Mouse (Mus musculus) CH12.LX (cell line): Measurements from ENCODE around the gene Ispd. TPM values are rescaled to one million over a fixed set of nuclear protein-coding genes. Genes with fewer than 3 reads are reported as not detected.

ENCODE experiments used
- DNase-seq: peaks from one replicate; pipeline ENCODE4 v3.0.0-alpha.2; 2013; ENCODE audit errors: extremely low read depth
- H3K27ac ChIP-seq: 2 replicates; pipeline ENCODE4 v1.5.1; 2012; ENCODE audit warnings: low read depth, mild to moderate bottlenecking, control low read depth, moderate library complexity; ENCODE audit not compliant: insufficient read depth
- H3K27me3 ChIP-seq: replicated peaks from 2 replicates; pipeline ENCODE3; 2012; ENCODE audit warnings: inconsistent platforms
- H3K36me3 ChIP-seq, 2 experiments: replicated peaks in 1 of 2; 2 replicates each; pipeline versions ENCODE3 to v1.6.1; 2012; ENCODE audit warnings: inconsistent platforms in 1 of 2, low read length in 1 of 2, mild to moderate bottlenecking in 1 of 2, mixed read lengths in 1 of 2, moderate library complexity in 1 of 2; ENCODE audit not compliant: control insufficient read depth in 1 of 2, insufficient read depth in 1 of 2
- H3K4me1 ChIP-seq, 2 experiments: 2 replicates each; pipeline ENCODE4 v1.6.1; 2012; ENCODE audit warnings: inconsistent platforms in 1 of 2, moderate library complexity in 1 of 2; ENCODE audit not compliant: insufficient read depth in 2 of 2, control insufficient read depth in 1 of 2
- H3K4me2 ChIP-seq: 2 replicates; pipeline ENCODE4 v1.6.1; 2012; ENCODE audit warnings: low read depth, mild to moderate bottlenecking, control low read depth; ENCODE audit not compliant: poor library complexity, insufficient read depth, severe bottlenecking
- H3K4me3 ChIP-seq, 3 experiments: fragments of 150-350 bp in 1 of 3; sonication (generic) in 1 of 3; replicated peaks in 1 of 3; 2 replicates each; pipeline versions ENCODE3 to v1.5.1; 2011 to 2012; ENCODE audit warnings: low read depth in 2 of 3, low read length in 2 of 3, mild to moderate bottlenecking in 2 of 3, moderate library complexity in 2 of 3, control low read depth in 1 of 3, improper control_type of control experiment in 1 of 3, inconsistent platforms in 1 of 3, mixed read lengths in 1 of 3; ENCODE audit not compliant: poor library complexity in 1 of 3
- H3K79me2 ChIP-seq: replicated peaks from 2 replicates; pipeline ENCODE4 v1.6.1; 2012; ENCODE audit warnings: mild to moderate bottlenecking, moderate library complexity; ENCODE audit not compliant: control insufficient read depth, poor library complexity, insufficient read depth, severe bottlenecking; ENCODE audit errors: extremely low read depth
- H3K9ac ChIP-seq: 2 replicates; pipeline ENCODE4 v1.6.1; 2012; ENCODE audit warnings: low read depth, mild to moderate bottlenecking, control low read depth, moderate library complexity; ENCODE audit not compliant: insufficient read depth
- H3K9me3 ChIP-seq: replicated peaks from 2 replicates; pipeline ENCODE3; 2012; ENCODE audit warnings: low read length, inconsistent platforms, mixed read lengths
- BHLHE40 ChIP-seq: IDR thresholded peaks from 2 replicates; pipeline ENCODE4 v1.6.1; 2011; ENCODE audit warnings: mild to moderate bottlenecking, low read depth, low read length, improper control_type of control experiment
- CHD1 ChIP-seq: IDR thresholded peaks from 2 replicates; pipeline ENCODE4 v1.6.1; 2012; ENCODE audit warnings: low read depth, low read length, improper control_type of control experiment, inconsistent platforms
- CHD2 ChIP-seq: IDR thresholded peaks from 2 replicates; pipeline ENCODE4 v1.6.1; 2011; ENCODE audit warnings: low read length, improper control_type of control experiment
- ELF1 ChIP-seq: IDR thresholded peaks from 2 replicates; pipeline ENCODE4 v1.6.1; 2014; ENCODE audit warnings: low read depth, mild to moderate bottlenecking, inconsistent platforms, low read length, improper control_type of control experiment
- HCFC1 ChIP-seq: IDR thresholded peaks from 2 replicates; pipeline ENCODE4 v1.6.1; 2012; ENCODE audit warnings: low read depth, mild to moderate bottlenecking, inconsistent platforms, low read length, improper control_type of control experiment
- IRF4 ChIP-seq: IDR thresholded peaks from 2 replicates; pipeline ENCODE4 v1.6.1; 2014; ENCODE audit warnings: low read depth, mild to moderate bottlenecking, inconsistent platforms, low read length, improper control_type of control experiment
- JUN ChIP-seq: IDR thresholded peaks from 2 replicates; pipeline ENCODE4 v1.6.1; 2011; ENCODE audit warnings: low read depth, mild to moderate bottlenecking, low read length, improper control_type of control experiment, moderate library complexity; ENCODE audit not compliant: insufficient read depth
- JUND ChIP-seq: conservative IDR thresholded peaks from 2 replicates; pipeline ENCODE4 v1.6.1; 2011; ENCODE audit warnings: low read depth, low read length, improper control_type of control experiment
- KAT2A ChIP-seq: IDR thresholded peaks from 2 replicates; pipeline ENCODE4 v1.6.1; 2012; ENCODE audit warnings: low read length, improper control_type of control experiment, inconsistent platforms; ENCODE audit not compliant: insufficient replicate concordance
- MAFK ChIP-seq: IDR thresholded peaks from 2 replicates; pipeline ENCODE4 v1.6.1; 2011; ENCODE audit warnings: low read length, improper control_type of control experiment; ENCODE audit not compliant: insufficient replicate concordance
- MAX ChIP-seq: IDR thresholded peaks from 2 replicates; pipeline ENCODE4 v1.6.1; 2011; ENCODE audit warnings: low read length, improper control_type of control experiment
- MEF2A ChIP-seq: IDR thresholded peaks from 2 replicates; pipeline ENCODE4 v1.6.1; 2014; ENCODE audit warnings: low read depth, mild to moderate bottlenecking, inconsistent platforms, low read length, improper control_type of control experiment, borderline replicate concordance
- MXI1 ChIP-seq: IDR thresholded peaks from 2 replicates; pipeline ENCODE4 v1.6.1; 2011; ENCODE audit warnings: mild to moderate bottlenecking, low read depth, low read length, improper control_type of control experiment
- MYC ChIP-seq: IDR thresholded peaks from 2 replicates; pipeline ENCODE4 v1.6.1; 2011; ENCODE audit warnings: low read depth, mild to moderate bottlenecking, improper control_type of control experiment, low read length
- NELFE ChIP-seq: IDR thresholded peaks from 2 replicates; pipeline ENCODE4 v1.6.1; 2011; ENCODE audit warnings: low read depth, low read length, improper control_type of control experiment
- NRF1 ChIP-seq: IDR thresholded peaks from 2 replicates; pipeline ENCODE4 v1.6.1; 2014; ENCODE audit warnings: low read depth, mild to moderate bottlenecking, inconsistent platforms, low read length, improper control_type of control experiment, moderate library complexity
- PAX5 ChIP-seq: IDR thresholded peaks from 2 replicates; pipeline ENCODE4 v1.6.1; 2012; ENCODE audit warnings: low read length, inconsistent platforms, mixed read lengths
- POLR2A ChIP-seq: IDR thresholded peaks from 2 replicates; pipeline ENCODE4 v1.6.1; 2011; ENCODE audit warnings: low read depth, mild to moderate bottlenecking, improper control_type of control experiment, low read length
- POLR2AphosphoS2 ChIP-seq: IDR thresholded peaks from 2 replicates; pipeline ENCODE4 v1.6.1; 2011; ENCODE audit warnings: low read depth, low read length, improper control_type of control experiment
- RAD21 ChIP-seq: IDR thresholded peaks from 2 replicates; pipeline ENCODE4 v1.6.1; 2011; ENCODE audit warnings: low read depth, mild to moderate bottlenecking, low read length, improper control_type of control experiment, moderate library complexity
- RCOR1 ChIP-seq: conservative IDR thresholded peaks from 2 replicates; pipeline ENCODE4 v1.6.1; 2012; ENCODE audit warnings: low read depth, mild to moderate bottlenecking, inconsistent platforms, low read length, improper control_type of control experiment
- SIN3A ChIP-seq: IDR thresholded peaks from 2 replicates; pipeline ENCODE4 v1.6.1; 2012; ENCODE audit warnings: low read length, improper control_type of control experiment, inconsistent platforms
- SMC3 ChIP-seq: IDR thresholded peaks from 2 replicates; pipeline ENCODE4 v1.6.1; 2011; ENCODE audit warnings: low read depth, low read length, improper control_type of control experiment
- TBP ChIP-seq: conservative IDR thresholded peaks from 2 replicates; pipeline ENCODE4 v1.6.1; 2011; ENCODE audit warnings: low read depth, low read length, improper control_type of control experiment
- TCF12 ChIP-seq: IDR thresholded peaks from 2 replicates; pipeline ENCODE4 v1.6.1; 2014; ENCODE audit warnings: low read depth, mild to moderate bottlenecking, inconsistent platforms, low read length, improper control_type of control experiment
- UBTF ChIP-seq: IDR thresholded peaks from 2 replicates; pipeline ENCODE4 v1.6.1; 2012; ENCODE audit warnings: low read depth, mild to moderate bottlenecking, inconsistent platforms, low read length, improper control_type of control experiment, moderate library complexity
- dilution Hi-C: fragments of 300-500 bp; cut with MboI; formaldehyde crosslinking; loops from 2 replicates; pipeline ENCODE4 v1.14.3; 2020; ENCODE audit warnings: low sequenced_read_pairs; ENCODE audit not compliant: extremely low pct_unique_long_range_greater_than_20kb, extremely low pct_ligation_motif_present
- in situ Hi-C: fragments of 300-500 bp; cut with MboI; formaldehyde crosslinking; loops from 3 replicates; pipeline ENCODE4 v1.14.3; 2019; ENCODE audit warnings: low sequenced_read_pairs, low pct_ligation_motif_present, low pct_unique_long_range_greater_than_20kb, mixed read lengths
- polyA plus RNA-seq: library from polyadenylated mRNA; unstranded; fragments of >175 nt; gene quantifications from 2 replicates; pipeline ENCODE4 v1.2.1, GENCODE M21; 2012; ENCODE audit warnings: low read depth; ENCODE audit not compliant: insufficient read length
- total RNA-seq, 2 experiments: library from RNA; depleted of rRNA; stranded (reverse); fragments of 300-350 nt in 1 of 2; fragments of >200 nt in 1 of 2; gene quantifications; 2 replicates each; pipeline ENCODE4 v1.2.3; 2012 to 2014

Gene Ispd
- 0.42 and 0.51 TPM in 2 replicates for total RNA-seq (2012; rRNA removed)
- 1.6 and 1.8 TPM in 2 replicates for total RNA-seq (2014; rRNA removed)
- 1.2 and 1.4 TPM in 2 replicates for polyA plus RNA-seq

DNA sequence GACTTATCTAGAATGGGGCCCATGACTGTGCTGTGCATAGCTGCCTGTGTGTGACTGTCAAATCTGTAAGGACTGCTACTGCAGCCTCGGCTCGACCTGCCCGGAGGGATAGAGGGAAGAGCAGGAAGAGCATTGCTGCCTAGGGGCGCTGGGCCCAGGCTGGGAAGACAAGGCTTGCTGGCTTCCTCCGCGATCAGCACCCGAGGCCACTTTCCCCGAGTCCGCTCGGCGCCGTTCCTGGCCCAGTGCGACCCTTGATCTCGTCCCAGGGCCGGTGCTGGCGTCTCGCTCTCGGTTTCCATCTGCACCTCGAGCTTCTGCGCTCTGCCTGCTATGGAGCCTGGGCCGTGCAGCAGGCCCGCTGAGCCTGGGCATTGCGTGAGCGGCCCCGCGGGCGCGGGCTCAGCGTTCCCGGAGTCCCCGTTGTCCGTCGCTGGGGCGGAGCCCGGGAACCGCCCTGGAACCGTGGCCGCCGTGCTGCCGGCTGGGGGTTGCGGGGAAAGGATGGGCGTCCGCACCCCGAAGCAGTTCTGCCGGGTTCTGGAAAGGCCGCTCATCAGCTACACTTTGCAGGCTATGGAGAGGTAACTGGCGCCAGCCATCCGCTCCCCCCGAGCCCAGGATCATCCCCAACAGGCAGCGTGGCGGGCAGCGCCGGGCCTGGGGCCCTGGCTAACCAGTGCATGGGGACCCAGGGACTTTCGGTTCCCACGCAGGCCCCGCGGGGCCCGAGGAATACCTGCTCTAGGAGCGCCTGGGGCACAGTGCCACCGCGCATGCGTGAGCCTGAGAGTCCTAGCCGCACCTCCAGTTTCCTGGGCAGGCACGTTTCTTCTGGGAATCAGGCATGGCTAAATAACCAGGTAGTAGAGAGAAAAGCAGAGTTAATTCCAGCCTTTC, at the start of gene Ispd, which contains the start of gene D630036H23Rik:
Gene Ispd (plus strand): TSS at position 10 of the 900 bp plus-strand sequence.
Gene D630036H23Rik (minus strand): TSS at position 741 of the 900 bp plus-strand sequence.
- Histone ChIP-seq H3K9ac (peak within 1 kb of the TSS; percentile 62), H3K27ac (0 out of 2 replicates have a peak within 1 kb of the TSS, but pooled peaks have one; percentile 2), H3K4me1 (peaks cover 5 to 18% of the 10 kb centered on the region in 2 experiments; a peak in 3 of 4 replicates), H3K4me2 (peak within 1 kb of the TSS; percentile 53), H3K4me3 (peak within 1 kb of the TSS; percentile 49 to 76 (median 69)), H3K27me3 (no peaks in the 10 kb centered on the region), H3K9me3 (no peaks in the 10 kb centered on the region), H3K36me3 (no peaks in the 10 kb centered on the region), H3K79me2 (no peaks in the 10 kb centered on the region)
- 0 out of 2 replicates have a peak, but pooled peaks have one; percentile 12 for TF ChIP-seq MXI1
- TF ChIP-seq POLR2A, result peak; percentile 48; the same call in 1 of the 2 replicates
- TF ChIP-seq MEF2A, result no peak
- no peak for TF ChIP-seq TBP
- peak; percentile 16; the same call in 1 of the 2 replicates for TF ChIP-seq IRF4
- no peak for TF ChIP-seq MAFK
- peak; percentile 100 for TF ChIP-seq UBTF
- no peak for TF ChIP-seq POLR2AphosphoS2
- no peak for TF ChIP-seq RAD21
- TF ChIP-seq CHD1, result no peak
- TF ChIP-seq MAX, result peak; percentile 82
- TF ChIP-seq NRF1, result peak; percentile 97
- TF ChIP-seq HCFC1, result peak; percentile 47
- TF ChIP-seq BHLHE40, result peak; percentile 85
- TF ChIP-seq NELFE, result peak; percentile 1; the same call in 1 of the 2 replicates
- TF ChIP-seq ELF1, result no peak
- TF ChIP-seq TCF12, result peak; percentile 10; the same call in 1 of the 2 replicates
- in situ Hi-C loops, result no loop called here
- peak; percentile 73 for DNase-seq
- dilution Hi-C loops, result no loop called here

DNA sequence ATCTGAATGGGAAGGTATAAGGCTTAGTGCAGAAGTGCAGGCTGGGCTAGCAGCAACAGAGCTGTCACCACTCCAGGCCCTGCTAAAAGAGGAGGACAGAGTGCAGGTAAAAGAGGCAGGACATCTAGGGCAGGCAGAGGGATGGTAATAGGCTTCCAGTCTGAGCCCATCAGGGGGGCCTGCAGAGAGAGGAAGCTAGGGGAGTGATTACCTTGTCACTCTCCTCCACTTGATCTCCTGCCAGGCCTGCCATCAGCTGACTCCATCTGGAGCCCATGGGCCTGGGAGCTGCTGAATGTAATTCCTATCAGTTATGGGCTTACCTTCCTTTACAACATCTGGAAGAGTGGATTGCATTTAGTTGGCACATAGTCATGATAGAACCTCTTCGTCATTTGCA, 48.6 kb upstream of the Ispd start:
- Histone ChIP-seq H3K9ac (no peak overlapping the region), H3K36me3 (peaks cover 0 to 2% of the 10 kb centered on the region in 2 experiments), H3K4me1 (peaks cover 0 to 2% of the 10 kb centered on the region in 2 experiments; a peak in 1 of 4 replicates), H3K4me3 (no peak overlapping the region), H3K4me2 (no peak overlapping the region), H3K27me3 (no peaks in the 10 kb centered on the region), H3K9me3 (no peaks in the 10 kb centered on the region), H3K79me2 (no peaks in the 10 kb centered on the region), H3K27ac (no peak overlapping the region)
- DNase-seq, result no peak
- in situ Hi-C loops (no loop called here), dilution Hi-C loops (no loop called here)
- no peak for TF ChIP-seq SIN3A
- TF ChIP-seq ELF1, result no peak
- no peak for TF ChIP-seq MXI1
- TF ChIP-seq TCF12, result no peak
- no peak for TF ChIP-seq PAX5
- no peak for TF ChIP-seq JUND
- no peak for TF ChIP-seq POLR2AphosphoS2
- TF ChIP-seq CHD1, result no peak
- no peak for TF ChIP-seq HCFC1
- TF ChIP-seq MAX, result no peak
- no peak for TF ChIP-seq MYC
- no peak for TF ChIP-seq MEF2A
- TF ChIP-seq RCOR1, result no peak
- no peak for TF ChIP-seq KAT2A
- TF ChIP-seq SMC3, result no peak
- TF ChIP-seq JUN, result no peak
- TF ChIP-seq CHD2, result no peak
- no peak for TF ChIP-seq NELFE
- no peak for TF ChIP-seq RAD21
